Mouse (Mus musculus) T-helper 17 cell (primary cell): ENCODE results near the gene A630001G21Rik.

Source experiments
- in situ Hi-C, 2 experiments: fragments of 300-600 bp; cut with MboI, MseI; formaldehyde crosslinking; loops; 1 replicate in 1 of 2; 2 replicates in 1 of 2; pipeline ENCODE4 v1.15.1; 2025; ENCODE audit warnings: high pct_unique_total_duplicates in 2 of 2

Gene A630001G21Rik

GRCm38 (mm10) chr1:85690544-85690943 is 87.9 kb downstream of the A630001G21Rik start:
- in situ Hi-C loops = no loop called here

GRCm38 (mm10) chr1:85687346-85687745 is 91.1 kb downstream of the A630001G21Rik start:
- in situ Hi-C loops = no loop called here

- in situ Hi-C loops = no loop called here
These were observed 91.8 kb downstream of the A630001G21Rik start for GRCm38 (mm10) chr1:85686666-85687065.

- in situ Hi-C loops = no loop called here
These were observed 98.2 kb downstream of the A630001G21Rik start for GRCm38 (mm10) chr1:85680226-85680625.
